Mouse (Mus musculus) forebrain, embryonic 13.5 days (tissue): ENCODE results near the gene Adgrf1. TPM values are rescaled to one million over a fixed set of nuclear protein-coding genes. Genes with fewer than 3 reads are reported as not detected.

Experiments used
- ATAC-seq: fragments of 200-750 bp; cut with Nextera tagmentation; 2 replicates; pipeline ENCODE4 v1.8.0; 2017
- H3K27ac ChIP-seq: fragments of 300-500 bp; sonication (generic); 2 replicates; pipeline ENCODE4 v1.5.1; 2015; ENCODE audit warnings: inconsistent platforms, mild to moderate bottlenecking, moderate library complexity
- H3K27me3 ChIP-seq: fragments of 300-500 bp; sonication (generic); 2 replicates; pipeline ENCODE4 v1.6.1; 2015; ENCODE audit warnings: mild to moderate bottlenecking, inconsistent platforms
- H3K36me3 ChIP-seq: fragments of 300-500 bp; sonication (generic); 2 replicates; pipeline ENCODE4 v1.6.1; 2015; ENCODE audit warnings: mild to moderate bottlenecking, inconsistent platforms; ENCODE audit not compliant: poor library complexity, severe bottlenecking
- H3K4me1 ChIP-seq: fragments of 300-500 bp; sonication (generic); 2 replicates; pipeline ENCODE4 v1.6.1; 2015; ENCODE audit warnings: inconsistent platforms
- H3K4me2 ChIP-seq: fragments of 300-500 bp; sonication (generic); 2 replicates; pipeline ENCODE4 v1.6.1; 2015; ENCODE audit warnings: inconsistent platforms, mild to moderate bottlenecking, moderate library complexity
- H3K4me3 ChIP-seq: fragments of 300-500 bp; sonication (generic); 2 replicates; pipeline ENCODE4 v1.5.1; 2015; ENCODE audit warnings: mild to moderate bottlenecking, inconsistent platforms
- H3K9ac ChIP-seq: fragments of 300-500 bp; sonication (generic); 2 replicates; pipeline ENCODE4 v1.6.1; 2015; ENCODE audit warnings: mild to moderate bottlenecking, inconsistent platforms
- H3K9me3 ChIP-seq: fragments of 300-500 bp; sonication (generic); replicated peaks from 2 replicates; pipeline ENCODE4 v1.6.1; 2016; ENCODE audit warnings: inconsistent platforms
- WGBS: fragments of 180-500 bp; shearing (Covaris S2); methylation state at CpG from one replicate; pipeline ENCODE4 v1.1.7; 2015; 5-methylcytosine and 5-hydroxymethylcytosine counted together
- polyA plus RNA-seq: library from polyadenylated mRNA; unstranded; fragments of >200 nt; fragmentation: Nextera tagmentation; extraction: Ambion mirVana; gene quantifications from 2 replicates; pipeline ENCODE4 v1.2.1, GENCODE M21; 2015

Gene Adgrf1
- polyA plus RNA-seq, 1 experiment from 2014 or later = not detected

GRCm38 (mm10) chr17:43276220-43276619 lies 6.1 kb downstream of the Adgrf1 start:
- Histone ChIP-seq H3K4me1 (peaks cover 11% of the 10 kb centered on the region), H3K27ac (no peak overlapping the region), H3K36me3 (no peaks in the 10 kb centered on the region), H3K4me3 (no peak overlapping the region), H3K9ac (no peak overlapping the region), H3K4me2 (no peak overlapping the region), H3K27me3 (no peaks in the 10 kb centered on the region), H3K9me3 (no peaks in the 10 kb centered on the region)
- ATAC-seq = no peak
- WGBS = 87% methylated on average over 6 of the region's 6 CpGs

- 26% methylated on average over 4 of the region's 4 CpGs for WGBS
- no peaks in the 10 kb centered on the region for H3K9me3 ChIP-seq
- peaks cover 11% of the 10 kb centered on the region for H3K4me1 ChIP-seq
- no peak overlapping the region for H3K4me3 ChIP-seq
- H3K4me2 ChIP-seq = no peak overlapping the region
- H3K36me3 ChIP-seq = no peaks in the 10 kb centered on the region
- H3K9ac ChIP-seq = no peak overlapping the region
- no peak overlapping the region for H3K27ac ChIP-seq
- H3K27me3 ChIP-seq = no peaks in the 10 kb centered on the region
- ATAC-seq = peak; percentile 80
Observed at GRCm38 (mm10) chr17:43277223-43277622, 7.1 kb downstream of the Adgrf1 start.

- Histone ChIP-seq H3K36me3 (no peaks in the 10 kb centered on the region), H3K9me3 (no peaks in the 10 kb centered on the region), H3K4me2 (no peak overlapping the region), H3K4me3 (no peak overlapping the region), H3K9ac (no peak overlapping the region), H3K4me1 (peaks cover 11% of the 10 kb centered on the region), H3K27me3 (no peaks in the 10 kb centered on the region), H3K27ac (no peak overlapping the region)
- WGBS = 66% methylated on average over 7 of the region's 7 CpGs
- no peak for ATAC-seq
Observed at GRCm38 (mm10) chr17:43279671-43280070, 9.5 kb downstream of the Adgrf1 start.

- no peak overlapping the region for H3K27ac ChIP-seq
- peak; percentile 53; the same call in 1 of the 2 replicates for ATAC-seq
- H3K9me3 ChIP-seq = no peaks in the 10 kb centered on the region
- H3K27me3 ChIP-seq = no peaks in the 10 kb centered on the region
- peaks cover 3% of the 10 kb centered on the region for H3K4me1 ChIP-seq
- no peak overlapping the region for H3K4me3 ChIP-seq
- H3K36me3 ChIP-seq = no peaks in the 10 kb centered on the region
- WGBS = 74% methylated on average over 4 of the region's 4 CpGs
- no peak overlapping the region for H3K9ac ChIP-seq
- H3K4me2 ChIP-seq = no peak overlapping the region
Observed at GRCm38 (mm10) chr17:43282353-43282752, 12.2 kb downstream of the Adgrf1 start.

- Histone ChIP-seq H3K4me1 (no peaks in the 10 kb centered on the region), H3K9ac (no peak overlapping the region), H3K27me3 (no peaks in the 10 kb centered on the region), H3K9me3 (no peaks in the 10 kb centered on the region), H3K4me3 (no peak overlapping the region), H3K4me2 (no peak overlapping the region), H3K36me3 (no peaks in the 10 kb centered on the region), H3K27ac (no peak overlapping the region)
- ATAC-seq = no peak
- WGBS = 66% methylated on average over 5 of the region's 5 CpGs
Observed at GRCm38 (mm10) chr17:43282828-43283227, 12.7 kb downstream of the Adgrf1 start.

- Histone ChIP-seq H3K36me3 (no peaks in the 10 kb centered on the region), H3K4me3 (no peak overlapping the region), H3K27me3 (no peaks in the 10 kb centered on the region), H3K27ac (no peak overlapping the region), H3K9ac (no peak overlapping the region), H3K4me2 (no peak overlapping the region), H3K4me1 (no peaks in the 10 kb centered on the region), H3K9me3 (no peaks in the 10 kb centered on the region)
- WGBS = 91% methylated on average over 7 of the region's 7 CpGs
- ATAC-seq = no peak
Observed at GRCm38 (mm10) chr17:43299515-43299914, 29.4 kb downstream of the Adgrf1 start.

GRCm38 (mm10) chr17:43325986-43326671 lies 56.0 kb downstream of the Adgrf1 start:
- H3K4me3 ChIP-seq = no peak overlapping the region
- H3K9ac ChIP-seq = peak overlapping the region; percentile 63; the same call in 1 of the 2 replicates
- ATAC-seq = peak; percentile 34
- no peaks in the 10 kb centered on the region for H3K9me3 ChIP-seq
- H3K4me1 ChIP-seq = peaks cover 7% of the 10 kb centered on the region
- no peaks in the 10 kb centered on the region for H3K27me3 ChIP-seq
- no peaks in the 10 kb centered on the region for H3K36me3 ChIP-seq
- 45% methylated on average over 7 of the region's 7 CpGs for WGBS
- peak overlapping the region; percentile 67; the same call in 1 of the 2 replicates for H3K4me2 ChIP-seq
- H3K27ac ChIP-seq = no peak overlapping the region

GRCm38 (mm10) chr17:43326726-43327700 lies 56.9 kb downstream of the Adgrf1 start:
- peak overlapping the region; percentile 63 for H3K9ac ChIP-seq
- ATAC-seq = peak; percentile 92
- no peaks in the 10 kb centered on the region for H3K9me3 ChIP-seq
- H3K4me1 ChIP-seq = peaks cover 7% of the 10 kb centered on the region
- WGBS = 3% methylated on average over 28 of the region's 29 CpGs
- H3K4me3 ChIP-seq = peak overlapping the region; percentile 30
- H3K27ac ChIP-seq = peak overlapping the region; percentile 32
- H3K4me2 ChIP-seq = peak overlapping the region; percentile 67
- H3K27me3 ChIP-seq = no peaks in the 10 kb centered on the region
- H3K36me3 ChIP-seq = no peaks in the 10 kb centered on the region

GRCm38 (mm10) chr17:43327810-43328209 lies 57.7 kb downstream of the Adgrf1 start:
- no peak overlapping the region for H3K4me3 ChIP-seq
- H3K4me2 ChIP-seq = no peak overlapping the region
- no peak overlapping the region for H3K27ac ChIP-seq
- no peaks in the 10 kb centered on the region for H3K9me3 ChIP-seq
- H3K4me1 ChIP-seq = peaks cover 7% of the 10 kb centered on the region
- H3K9ac ChIP-seq = no peak overlapping the region
- H3K27me3 ChIP-seq = no peaks in the 10 kb centered on the region
- 71% methylated on average over 6 of the region's 6 CpGs for WGBS
- no peaks in the 10 kb centered on the region for H3K36me3 ChIP-seq
- no peak for ATAC-seq

GRCm38 (mm10) chr17:43329216-43329615 lies 59.1 kb downstream of the Adgrf1 start:
- Histone ChIP-seq H3K4me3 (no peak overlapping the region), H3K9ac (no peak overlapping the region), H3K9me3 (no peaks in the 10 kb centered on the region), H3K4me1 (peaks cover 7% of the 10 kb centered on the region), H3K27me3 (no peaks in the 10 kb centered on the region), H3K4me2 (no peak overlapping the region), H3K36me3 (no peaks in the 10 kb centered on the region), H3K27ac (no peak overlapping the region)
- ATAC-seq = no peak
- 85% methylated on average over 4 of the region's 4 CpGs for WGBS

GRCm38 (mm10) chr17:43329761-43330183 lies 59.6 kb downstream of the Adgrf1 start:
- Histone ChIP-seq H3K9me3 (no peaks in the 10 kb centered on the region), H3K27ac (no peak overlapping the region), H3K27me3 (no peaks in the 10 kb centered on the region), H3K4me1 (peaks cover 7% of the 10 kb centered on the region), H3K4me2 (no peak overlapping the region), H3K4me3 (no peak overlapping the region), H3K36me3 (no peaks in the 10 kb centered on the region), H3K9ac (no peak overlapping the region)
- 86% methylated on average over 7 of the region's 7 CpGs for WGBS
- no peak for ATAC-seq

GRCm38 (mm10) chr17:43332686-43333085 lies 62.6 kb downstream of the Adgrf1 start:
- WGBS = 50% methylated on average over 5 of the region's 5 CpGs
- Histone ChIP-seq H3K9ac (no peak overlapping the region), H3K4me3 (no peak overlapping the region), H3K36me3 (no peaks in the 10 kb centered on the region), H3K27ac (no peak overlapping the region), H3K9me3 (no peaks in the 10 kb centered on the region), H3K4me1 (no peaks in the 10 kb centered on the region), H3K27me3 (no peaks in the 10 kb centered on the region), H3K4me2 (no peak overlapping the region)
- no peak for ATAC-seq
